Mouse (Mus musculus) frontal cortex, adult (tissue): ENCODE data around the gene Fam151a.
"Not testable (repeated sequence)": the region's sequence is repeated elsewhere in the genome, so short reads cannot be mapped to it uniquely, and the experiment has no call there.

Source experiments
- ATAC-seq: cut with Nextera tagmentation; 2 replicates; pipeline ENCODE4 v1.9.2; 2017; ENCODE audit warnings: mild to moderate bottlenecking, moderate library complexity, mixed read lengths; ENCODE audit not compliant: low TSS enrichment

The Fam151a gene

DNA sequence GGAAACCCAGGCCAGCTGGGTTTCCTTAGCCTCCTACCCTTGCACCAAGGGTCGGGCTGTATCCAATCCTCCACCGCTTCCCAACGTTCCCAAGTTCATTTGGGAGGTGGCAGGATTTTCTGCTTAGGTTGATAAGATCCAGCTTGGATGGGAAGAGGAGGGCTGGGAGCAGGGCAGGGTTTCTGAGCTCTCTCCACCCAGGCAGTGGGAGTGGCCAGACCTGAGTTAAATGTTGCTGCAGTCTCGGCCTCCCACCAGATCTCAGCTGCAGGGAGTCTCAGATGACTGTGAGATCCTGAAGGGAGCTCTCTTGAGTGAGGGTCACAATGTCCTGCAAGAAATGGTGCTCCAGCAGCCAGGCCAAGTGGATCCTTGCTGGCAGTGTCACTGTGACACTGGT is at the start of gene Fam151a:
Gene Fam151a (plus strand): TSS at position 254 of the 400 bp plus-strand sequence.
- ATAC-seq: no peak

DNA sequence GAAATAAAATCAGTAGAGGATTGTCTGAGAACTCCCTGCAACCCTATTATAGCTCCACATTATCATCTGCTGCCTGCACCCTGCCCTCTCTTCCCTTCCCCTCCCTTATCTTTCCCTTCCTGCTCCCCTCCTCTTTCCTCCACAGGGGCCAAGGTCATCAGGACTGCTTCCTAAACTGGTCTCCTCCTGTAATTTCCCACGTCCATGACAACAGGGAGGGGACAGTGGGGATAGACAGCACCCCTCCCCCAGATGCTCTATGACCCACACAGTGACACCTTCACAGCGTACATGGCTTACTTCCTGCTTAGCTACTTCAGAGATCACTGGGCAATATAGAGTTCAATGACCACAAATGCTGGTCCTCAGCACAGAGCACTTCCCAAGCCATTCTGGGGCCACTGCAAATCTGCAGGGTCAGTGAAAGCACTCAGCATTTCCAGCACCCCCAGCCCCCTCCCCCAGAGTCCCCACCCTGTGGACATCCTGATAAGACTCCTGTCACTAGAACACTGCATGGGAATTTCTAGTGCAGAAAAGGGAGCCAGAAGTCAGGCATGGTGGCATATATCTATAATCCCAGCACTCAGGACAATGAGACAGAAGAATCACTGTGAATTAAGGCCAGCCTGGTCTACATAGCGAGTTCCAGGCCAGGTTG is 44.9 kb upstream of the Fam151a start:
- ATAC-seq: no peak

DNA sequence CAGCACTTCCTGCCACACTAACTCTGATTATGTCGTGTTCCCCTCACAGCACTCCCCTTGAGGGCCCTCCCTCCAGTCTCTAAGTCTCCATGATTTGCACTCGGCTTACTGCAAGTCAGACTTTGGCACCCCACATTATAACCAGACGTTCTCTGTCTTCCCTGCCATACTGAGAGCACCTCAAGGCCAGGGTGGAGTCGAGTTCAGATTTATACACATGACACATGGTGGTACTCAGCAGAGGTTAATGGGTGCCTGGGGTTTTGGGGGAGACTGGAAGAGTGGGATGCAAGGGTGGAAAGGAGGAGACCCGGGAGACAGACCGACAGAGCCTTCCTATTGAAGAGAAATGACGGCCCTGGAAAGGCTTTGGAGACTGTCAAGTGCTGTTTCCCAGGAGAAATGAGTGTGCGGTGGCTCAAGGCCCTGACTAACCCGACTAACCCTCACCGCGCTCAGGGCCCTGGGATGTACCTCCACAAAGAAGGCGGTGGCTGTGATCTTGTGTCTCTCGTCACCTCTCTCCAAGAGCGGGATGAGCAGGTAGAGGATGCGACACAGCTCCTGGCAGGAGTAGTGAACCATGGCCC is 39.8 kb upstream of the Fam151a start:
- ATAC-seq: no peak

DNA sequence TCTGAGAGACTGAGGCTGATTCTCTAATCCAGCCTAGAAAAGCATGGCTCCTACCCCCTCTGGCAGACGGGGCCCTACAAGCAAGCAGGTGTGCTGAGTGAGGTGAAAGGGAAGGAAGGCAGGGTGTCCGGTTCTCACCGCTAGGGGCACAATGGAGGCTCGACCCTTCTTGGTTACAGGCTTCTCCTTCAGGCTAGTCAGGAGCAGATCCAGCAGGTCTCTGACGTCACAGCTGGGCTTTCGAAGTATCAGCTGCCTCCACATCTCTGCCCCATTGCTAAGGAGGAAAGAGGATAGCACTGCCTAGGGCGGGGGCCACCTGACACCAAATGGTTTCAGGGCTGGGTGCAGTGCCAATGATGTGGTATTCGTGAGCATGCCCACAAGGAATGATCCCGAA is 33.7 kb upstream of the Fam151a start:
- ATAC-seq: peak; percentile 48

DNA sequence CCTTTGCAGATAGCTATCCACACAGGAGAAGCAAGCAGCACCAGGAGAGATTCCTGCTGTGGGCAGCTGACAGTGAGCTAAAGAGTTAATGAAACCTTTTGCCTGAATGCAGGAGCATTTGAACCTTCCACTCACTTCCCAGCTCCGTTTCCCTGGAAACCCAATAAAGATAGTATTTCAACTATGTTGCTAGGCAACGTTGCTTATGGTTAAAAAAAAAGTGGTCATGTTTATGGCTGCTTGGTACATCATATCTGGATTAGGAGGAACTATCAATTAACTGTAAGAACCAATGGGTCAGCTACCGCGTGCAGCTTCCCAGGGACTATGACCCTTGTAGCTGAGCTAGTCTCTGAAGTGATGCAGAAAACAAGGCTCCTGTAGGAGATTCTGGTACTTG is 32.9 kb upstream of the Fam151a start:
- ATAC-seq: peak; percentile 18

DNA sequence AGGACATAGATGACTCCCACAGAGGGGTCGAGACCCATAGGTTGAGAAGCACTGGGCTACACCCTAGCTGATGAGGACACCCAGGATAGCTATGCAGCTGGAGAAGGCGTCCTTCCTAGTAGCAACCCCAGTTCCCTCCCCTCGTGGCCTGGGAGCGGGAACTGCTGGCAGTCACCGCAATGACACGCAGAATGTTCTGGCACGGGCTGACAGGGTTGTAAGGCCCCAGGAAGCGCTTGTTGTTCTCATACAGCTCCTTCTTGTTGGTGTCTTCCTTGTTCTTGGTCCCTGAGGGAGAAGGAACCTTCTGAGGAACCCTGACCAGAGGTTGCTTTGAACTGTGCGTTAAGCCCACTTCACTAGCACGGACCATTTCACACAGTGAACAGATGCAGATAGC is 29.7 kb upstream of the Fam151a start:
- no peak for ATAC-seq

DNA sequence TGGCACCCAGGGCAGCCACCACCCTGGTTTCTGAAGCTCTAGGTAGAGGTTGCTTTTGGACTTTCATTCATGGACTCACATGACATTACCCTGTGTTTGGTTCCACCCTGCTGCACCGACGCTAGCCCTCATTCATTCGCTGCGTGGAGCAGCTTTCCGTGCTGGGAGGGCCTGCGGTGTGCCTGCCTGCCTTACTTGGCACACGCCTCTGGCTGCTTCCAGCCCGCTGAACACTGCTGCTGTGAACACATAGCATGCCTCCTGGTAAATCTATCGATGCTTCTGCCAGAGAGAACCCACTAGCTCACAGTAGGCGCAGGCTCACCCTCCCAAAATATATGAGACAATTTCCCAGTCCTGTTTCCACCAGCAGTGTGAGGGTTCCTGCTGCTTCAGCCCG is 29.3 kb upstream of the Fam151a start:
- peak; percentile 81 for ATAC-seq

DNA sequence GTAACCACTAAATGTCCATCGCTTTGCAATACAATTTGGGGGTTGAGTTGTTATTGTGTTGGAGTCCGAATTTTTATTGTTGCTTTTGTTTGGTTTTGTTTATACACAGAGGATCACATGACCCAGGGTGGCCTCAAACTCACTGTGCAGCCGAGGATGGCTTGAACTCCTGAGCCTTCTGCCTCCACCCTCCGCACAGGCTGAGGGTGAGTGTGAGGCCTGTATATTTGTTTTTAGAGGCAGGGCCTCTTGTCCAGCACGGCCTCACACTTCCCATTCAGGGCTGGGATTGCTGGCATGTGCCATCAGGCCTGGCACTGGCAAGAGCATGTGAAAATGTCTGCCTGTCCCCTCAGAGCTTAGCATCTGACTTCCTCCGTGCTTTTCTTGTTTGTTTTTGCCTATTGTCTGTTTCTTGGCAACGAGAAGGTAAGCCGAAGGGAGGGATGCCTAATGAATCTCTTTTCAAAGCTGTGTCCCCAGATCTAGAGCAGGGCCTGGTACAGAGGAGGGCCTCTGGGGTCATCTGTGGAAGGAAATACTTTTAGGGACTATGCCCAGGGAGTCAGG is 28.5 kb upstream of the Fam151a start:
- ATAC-seq: no peak

DNA sequence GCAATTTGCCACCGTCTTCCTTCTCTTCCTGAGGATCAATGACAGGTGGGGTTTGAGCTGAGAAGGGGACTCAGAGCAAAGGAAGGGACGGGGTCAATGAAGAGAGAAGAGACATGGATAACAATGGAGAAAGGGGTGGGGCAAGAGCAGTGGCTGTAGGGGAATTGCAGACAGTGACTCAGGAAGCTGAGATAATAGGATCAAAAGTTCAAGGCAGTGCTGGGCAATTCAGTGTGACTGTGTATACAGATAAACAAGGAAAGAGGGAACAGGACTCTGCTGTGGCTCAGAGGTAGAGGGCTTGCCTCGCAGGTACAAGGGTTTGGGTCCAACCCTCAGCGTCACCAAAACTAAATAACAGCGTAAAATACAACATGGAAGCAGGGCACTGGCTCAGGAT is 25.7 kb upstream of the Fam151a start:
- ATAC-seq: no peak

DNA sequence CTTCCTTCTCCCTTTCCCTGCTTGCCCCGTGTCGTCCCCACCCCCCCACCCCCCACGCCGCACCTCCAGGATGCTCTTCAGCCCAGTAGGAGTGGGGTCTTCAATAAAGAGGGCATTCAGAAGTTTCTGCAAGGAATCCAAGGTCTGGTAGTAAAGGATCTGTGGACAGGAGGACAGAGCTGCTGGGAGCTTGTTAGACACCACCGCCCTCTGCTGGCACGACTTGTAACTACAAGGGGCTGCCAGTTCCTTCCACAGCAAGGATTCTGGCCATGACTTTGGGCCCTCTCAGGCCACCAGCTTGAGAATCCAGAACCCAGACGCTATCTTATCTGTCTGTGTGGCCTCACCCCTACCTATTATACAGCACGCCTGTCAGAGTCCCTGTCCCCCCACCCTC is 25.3 kb upstream of the Fam151a start:
- peak; percentile 43 for ATAC-seq

DNA sequence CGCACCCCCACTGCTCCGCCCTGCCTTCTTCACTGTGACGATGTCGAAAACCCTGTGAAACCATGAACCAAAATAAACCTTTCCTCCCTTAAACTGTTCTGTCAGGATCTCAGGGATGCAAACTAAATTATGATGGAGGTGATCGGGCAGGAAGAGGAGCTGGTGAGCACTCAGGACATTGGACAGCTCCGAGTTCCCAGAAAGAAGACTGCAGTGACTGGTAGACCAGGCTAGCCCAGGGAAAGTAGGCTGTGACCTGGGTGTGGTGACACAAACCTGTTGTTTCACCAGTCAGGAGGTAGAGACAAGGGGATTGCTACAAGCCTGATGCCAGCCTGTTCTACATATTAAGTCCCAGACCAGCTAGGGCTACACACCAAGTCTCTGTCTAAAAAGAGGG is 20.1 kb upstream of the Fam151a start:
- no peak for ATAC-seq

DNA sequence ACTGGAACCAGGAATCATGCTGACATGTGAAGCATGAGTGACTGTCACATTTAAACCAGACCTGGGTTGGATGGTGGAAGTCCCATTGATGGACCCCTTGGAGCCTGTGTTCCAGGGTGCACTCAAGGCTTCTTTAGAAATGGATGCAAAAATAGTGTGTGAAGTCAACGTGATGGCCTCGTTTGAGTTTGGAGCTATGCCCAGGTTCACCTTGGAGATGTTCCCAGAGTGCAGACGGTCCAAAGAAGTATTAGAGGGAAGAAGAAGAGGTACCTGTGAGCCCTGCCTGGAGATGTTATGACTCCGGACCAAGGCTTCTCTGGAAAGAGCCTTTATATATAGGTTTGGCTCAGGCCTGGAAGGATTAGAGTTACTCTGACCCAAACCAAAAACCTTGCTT is 13.1 kb upstream of the Fam151a start:
- ATAC-seq: no peak

DNA sequence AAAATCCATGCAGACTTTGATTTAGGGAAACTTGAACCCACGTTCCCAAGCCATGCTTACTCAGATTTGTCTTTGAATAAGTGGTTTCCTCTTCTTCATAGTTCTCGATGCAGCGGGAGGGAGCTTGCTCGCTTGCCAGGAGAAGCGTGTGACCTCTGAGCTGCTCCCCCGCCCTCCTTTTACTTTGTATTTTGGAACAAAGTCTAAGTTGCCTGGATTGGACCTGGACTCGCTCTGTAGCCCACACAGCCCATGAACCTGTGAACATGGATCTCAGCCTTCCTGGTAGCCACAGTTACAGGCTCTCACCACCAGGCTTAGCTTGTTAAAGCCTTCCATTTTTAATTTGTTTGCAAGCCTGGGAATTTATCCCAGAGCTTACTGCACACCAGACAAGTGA is 2.9 kb upstream of the Fam151a start, which contains the start of gene Mroh7:
Gene Mroh7 (minus strand): TSS at position 112 of the 400 bp plus-strand sequence.
- no peak for ATAC-seq

DNA sequence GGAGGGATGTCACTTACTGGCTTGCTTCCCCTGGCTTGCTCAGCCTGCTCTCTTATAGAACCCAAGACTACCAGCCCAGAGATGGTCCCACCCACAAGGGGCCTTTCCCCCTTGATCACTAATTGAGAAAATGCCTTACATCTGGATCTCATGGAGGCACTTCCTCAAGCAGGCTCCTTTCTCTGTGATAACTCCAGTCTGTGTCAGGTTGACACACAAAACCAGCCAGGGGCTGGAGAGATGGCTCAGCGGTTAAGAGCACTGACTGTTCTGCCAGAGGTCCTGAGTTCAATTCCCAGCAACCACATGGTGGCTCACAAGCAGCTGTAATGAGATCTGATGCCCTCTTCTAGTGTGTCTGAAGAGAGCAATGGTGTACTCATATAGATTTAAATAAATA is 3.2 kb downstream of the Fam151a start:
- not testable (repeated sequence) for ATAC-seq

DNA sequence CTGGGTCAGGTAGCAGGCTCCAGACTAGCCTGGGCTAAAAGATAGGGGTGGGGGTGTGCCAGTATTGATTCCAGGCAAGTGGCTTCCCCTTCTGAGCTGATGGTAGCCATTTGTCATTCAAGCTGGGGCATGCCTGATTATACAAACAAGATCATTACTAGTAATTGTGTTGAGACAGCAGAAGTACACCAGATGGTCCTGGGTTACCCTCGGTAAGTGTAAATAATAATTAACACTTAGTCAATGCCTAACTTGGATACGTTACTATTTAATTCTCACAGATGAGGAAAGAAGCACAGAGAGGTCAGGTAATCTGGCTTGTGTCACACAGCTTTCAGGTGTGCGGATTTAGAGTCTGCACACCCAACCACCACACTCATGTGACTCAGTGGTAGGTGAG is 4.2 kb downstream of the Fam151a start:
- no peak for ATAC-seq

DNA sequence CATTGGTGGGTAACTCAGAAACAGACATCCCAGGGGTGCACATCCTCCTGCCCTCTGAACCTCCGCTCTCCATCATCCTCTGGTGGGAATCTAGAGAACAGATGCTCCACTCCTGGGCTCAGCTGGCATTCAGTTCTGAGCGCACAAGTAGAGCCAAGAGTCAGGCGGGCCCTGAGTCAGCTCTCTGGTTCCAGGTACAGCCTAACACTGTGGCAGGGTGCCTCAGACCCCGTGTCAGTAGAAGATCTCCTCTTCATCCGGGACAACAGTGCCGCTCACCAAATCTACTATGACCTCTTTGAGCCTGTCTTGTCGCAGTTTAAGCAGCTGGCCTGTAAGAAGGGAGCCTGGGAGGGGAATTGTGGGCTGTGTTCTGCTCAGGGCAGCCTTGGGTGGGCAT is 12.2 kb downstream of the Fam151a start:
- ATAC-seq: no peak

DNA sequence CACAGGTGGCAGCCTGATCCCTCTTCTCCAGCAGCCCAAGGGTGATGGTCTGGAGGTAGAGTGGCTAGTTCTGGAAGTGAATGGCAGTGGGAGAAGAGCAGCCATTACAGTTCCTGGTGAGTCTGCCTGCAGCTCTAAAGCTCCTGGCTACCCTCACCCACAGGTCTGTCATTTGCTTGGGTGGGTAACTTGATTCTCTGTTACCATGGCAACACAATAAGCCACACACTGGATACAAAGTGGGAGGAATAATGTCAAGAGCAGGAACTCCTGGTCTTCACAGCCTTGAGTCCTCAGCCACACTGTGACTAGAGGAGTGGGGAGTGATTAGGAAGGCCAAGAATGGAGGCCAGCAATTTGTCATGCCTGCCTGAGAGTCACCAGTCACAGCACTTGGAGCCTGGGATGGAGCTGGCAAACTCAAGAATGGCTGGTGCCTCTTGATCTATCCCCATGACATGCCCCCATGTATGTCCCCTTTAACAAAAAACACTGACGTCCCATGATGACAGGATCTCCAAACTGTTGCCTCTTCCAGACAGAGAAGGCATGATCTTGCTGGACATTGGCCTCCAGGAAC is 13.4 kb downstream of the Fam151a start:
- ATAC-seq: no peak

DNA sequence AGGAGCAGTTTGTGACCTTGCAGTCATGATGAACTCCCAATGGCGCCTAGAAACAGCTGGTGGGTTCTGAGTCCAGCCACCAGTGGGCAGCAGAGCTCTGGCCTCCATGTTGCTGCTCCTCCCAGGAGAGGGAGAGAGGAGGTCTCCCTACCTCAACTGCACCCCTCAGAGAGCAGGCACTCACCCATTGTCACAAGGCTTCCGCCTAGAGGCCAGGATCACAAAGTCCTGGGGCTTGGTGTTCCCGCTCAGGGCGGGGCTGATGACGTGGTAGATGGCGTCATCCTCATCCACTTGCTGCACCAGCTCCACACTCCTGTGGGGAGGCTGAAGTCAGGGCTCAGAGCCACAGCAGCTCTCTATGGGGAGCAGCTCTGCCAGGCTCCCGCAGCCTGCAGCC is 16.0 kb downstream of the Fam151a start:
- ATAC-seq: peak; percentile 96

DNA sequence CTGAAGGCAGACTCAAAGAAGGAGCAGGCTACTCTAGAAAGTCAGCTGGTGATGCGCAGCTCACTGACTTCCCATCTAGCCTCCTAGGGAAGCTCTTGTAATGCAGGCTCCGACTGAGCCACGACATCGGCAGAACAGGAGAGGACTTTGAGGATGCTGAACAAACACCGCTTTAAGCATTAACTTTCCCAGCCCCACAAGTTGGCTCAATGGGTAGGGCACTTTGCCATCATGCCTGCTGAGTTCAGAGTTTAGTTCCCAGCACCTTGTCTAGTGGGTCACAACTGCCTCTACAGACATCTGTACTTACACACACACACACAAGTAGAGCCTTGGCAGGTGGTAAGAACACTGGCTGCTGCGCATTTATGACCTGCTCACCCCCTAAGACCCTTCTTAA is 18.0 kb downstream of the Fam151a start:
- no peak for ATAC-seq

DNA sequence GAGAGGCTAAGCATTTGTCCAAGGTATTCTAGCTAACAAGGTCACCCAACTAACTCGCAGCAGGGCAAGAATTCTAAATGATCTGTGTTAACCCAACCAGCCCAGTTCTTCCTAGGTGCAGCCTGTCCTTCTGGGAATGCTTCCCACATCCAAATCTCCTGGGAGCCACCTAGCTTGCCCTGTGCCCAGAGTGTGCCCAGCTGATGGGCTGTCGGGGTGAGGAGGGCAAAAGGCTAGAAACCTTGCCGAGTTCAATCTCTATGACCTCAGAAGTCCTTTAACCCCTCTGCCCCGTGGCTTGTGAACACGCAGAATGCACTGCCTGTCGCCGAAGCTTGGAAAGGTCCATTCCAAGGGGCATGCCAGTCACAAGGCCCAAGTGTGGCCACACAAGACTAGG is 30.5 kb downstream of the Fam151a start:
- no peak for ATAC-seq

DNA sequence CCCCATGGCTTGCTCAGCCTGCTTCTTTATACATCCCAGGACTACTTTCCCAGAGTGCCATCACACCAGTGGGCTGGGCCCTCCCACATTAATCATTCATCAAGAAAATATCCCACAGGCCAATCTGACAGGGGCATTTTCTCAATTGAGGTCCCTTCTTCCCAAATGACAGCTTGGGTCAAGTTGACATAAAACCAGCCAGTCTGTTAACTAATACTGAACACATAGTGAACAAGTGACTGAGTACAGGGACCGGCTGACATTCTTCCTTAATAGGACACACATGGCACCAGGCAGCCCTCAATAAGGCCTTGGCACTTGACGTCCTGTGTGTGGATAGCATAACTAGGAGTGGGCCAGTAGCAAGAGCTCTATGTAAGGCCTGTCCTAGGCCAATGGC is 35.6 kb downstream of the Fam151a start:
- no peak for ATAC-seq

DNA sequence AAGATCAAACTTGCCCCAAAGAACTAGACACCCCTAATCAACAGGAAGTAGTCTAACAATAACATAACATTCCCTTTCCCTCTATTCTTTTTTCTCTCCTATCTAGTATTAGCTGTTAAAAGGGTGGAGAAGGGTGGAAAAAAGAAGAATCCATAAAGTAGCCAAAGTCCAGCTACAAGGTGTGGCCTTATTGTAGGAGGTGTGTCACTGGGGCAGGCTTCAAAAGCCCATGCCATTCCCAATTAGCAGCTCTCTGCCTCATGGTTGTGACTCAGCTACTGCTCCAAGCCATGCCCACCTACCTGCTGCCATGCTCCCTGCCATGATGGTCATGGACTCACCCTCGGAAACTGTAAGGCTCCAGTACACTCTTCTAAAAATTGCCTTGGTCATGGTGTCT is 38.9 kb downstream of the Fam151a start:
- ATAC-seq: no peak

DNA sequence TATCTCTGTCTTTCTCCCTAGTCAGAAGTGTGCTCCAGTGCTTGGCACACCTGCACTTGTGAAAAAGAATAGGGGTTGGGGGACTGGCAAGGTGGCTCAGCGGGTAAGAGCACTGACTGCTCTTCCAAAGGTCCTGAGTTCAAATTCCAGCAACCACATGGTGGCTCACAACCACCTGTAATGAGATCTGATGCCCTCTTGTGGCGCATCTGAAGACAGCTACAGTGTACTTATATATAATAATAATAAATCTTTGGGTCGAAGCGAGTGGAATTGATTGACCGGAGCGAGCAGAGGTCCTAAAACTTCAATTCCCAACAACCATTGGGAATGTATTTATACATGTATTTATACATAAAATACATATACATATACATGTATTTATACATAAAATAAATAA is 42.1 kb downstream of the Fam151a start:
- not testable (repeated sequence) for ATAC-seq
